Mouse (Mus musculus): ENCODE data around the gene Krt80. TPM values are rescaled to one million over a fixed set of nuclear protein-coding genes. Genes with fewer than 3 reads are reported as not detected.

Krt80 gene
- polyA plus RNA-seq, 1 experiment: 0.61 TPM

GRCm38 (mm10) chr15:101369382-101370100 is 421 bp downstream of the Krt80 start:
- H3K4me1 ChIP-seq (ENCODE audit: control insufficient read depth, insufficient read depth, insufficient read length, low read length): peaks cover 44% of the 10 kb centered on the region
- no peaks in the 10 kb centered on the region for H3K27me3 ChIP-seq (ENCODE audit: control insufficient read depth, insufficient read depth, low read length)
- WGBS: 45% methylated on average over 12 of the region's 12 CpGs
- TF ChIP-seq CTCF (IDR thresholded peaks at IDR 0.05; ENCODE audit: extremely low read depth, insufficient read length, insufficient replicate concordance, low read depth, low read length) (no peak), POLR2A (IDR thresholded peaks at IDR 0.05; ENCODE audit: low read depth, low read length) (no peak)
- no peak overlapping the region for H3K4me3 ChIP-seq (ENCODE audit: low read depth, low read length)
- no peak overlapping the region for H3K27ac ChIP-seq (ENCODE audit: insufficient read depth, low read depth, low read length)
- no peaks in the 10 kb centered on the region for H3K36me3 ChIP-seq (ENCODE audit: control insufficient read depth, insufficient read depth, low read length)

GRCm38 (mm10) chr15:101368502-101369381 is 1.2 kb downstream of the Krt80 start:
- Histone ChIP-seq H3K36me3 (ENCODE audit: control insufficient read depth, insufficient read depth, low read length) (no peaks in the 10 kb centered on the region), H3K4me3 (ENCODE audit: low read depth, low read length) (no peak overlapping the region), H3K27me3 (ENCODE audit: control insufficient read depth, insufficient read depth, low read length) (no peaks in the 10 kb centered on the region), H3K27ac (ENCODE audit: insufficient read depth, low read depth, low read length) (no peak overlapping the region), H3K4me1 (ENCODE audit: control insufficient read depth, insufficient read depth, insufficient read length, low read length) (peaks cover 46% of the 10 kb centered on the region)
- TF ChIP-seq POLR2A (IDR thresholded peaks at IDR 0.05; ENCODE audit: low read depth, low read length): no peak
- no peak for TF ChIP-seq CTCF (IDR thresholded peaks at IDR 0.05; ENCODE audit: extremely low read depth, insufficient read length, insufficient replicate concordance, low read depth, low read length)
- WGBS: 84% methylated on average over 11 of the region's 11 CpGs

GRCm38 (mm10) chr15:101368015-101368414 is 1.9 kb downstream of the Krt80 start:
- TF ChIP-seq POLR2A (IDR thresholded peaks at IDR 0.05; ENCODE audit: low read depth, low read length) (no peak), CTCF (IDR thresholded peaks at IDR 0.05; ENCODE audit: extremely low read depth, insufficient read length, insufficient replicate concordance, low read depth, low read length) (no peak)

GRCm38 (mm10) chr15:101367497-101367896 is 2.5 kb downstream of the Krt80 start:
- H3K4me3 ChIP-seq (ENCODE audit: low read depth, low read length): no peak overlapping the region
- no peaks in the 10 kb centered on the region for H3K27me3 ChIP-seq (ENCODE audit: control insufficient read depth, insufficient read depth, low read length)
- 81% methylated on average over 8 of the region's 8 CpGs for WGBS
- no peaks in the 10 kb centered on the region for H3K36me3 ChIP-seq (ENCODE audit: control insufficient read depth, insufficient read depth, low read length)
- H3K27ac ChIP-seq (ENCODE audit: insufficient read depth, low read depth, low read length): no peak overlapping the region
- H3K4me1 ChIP-seq (ENCODE audit: control insufficient read depth, insufficient read depth, insufficient read length, low read length): peaks cover 35% of the 10 kb centered on the region
- TF ChIP-seq POLR2A (IDR thresholded peaks at IDR 0.05; ENCODE audit: low read depth, low read length) (no peak), CTCF (IDR thresholded peaks at IDR 0.05; ENCODE audit: extremely low read depth, insufficient read length, insufficient replicate concordance, low read depth, low read length) (no peak)

More at GRCm38 (mm10) chr15:101368015-101368414, 1.9 kb downstream of the Krt80 start:
- Histone ChIP-seq H3K36me3 (ENCODE audit: control insufficient read depth, insufficient read depth, low read length) (no peaks in the 10 kb centered on the region), H3K27me3 (ENCODE audit: control insufficient read depth, insufficient read depth, low read length) (no peaks in the 10 kb centered on the region), H3K27ac (ENCODE audit: insufficient read depth, low read depth, low read length) (no peak overlapping the region), H3K4me1 (ENCODE audit: control insufficient read depth, insufficient read depth, insufficient read length, low read length) (peaks cover 40% of the 10 kb centered on the region), H3K4me3 (ENCODE audit: low read depth, low read length) (no peak overlapping the region)
- WGBS: 78% methylated on average over 6 of the region's 6 CpGs

GRCm38 (mm10) chr15:101366926-101367325 is 3.0 kb downstream of the Krt80 start:
- WGBS: 78% methylated on average over 2 of the region's 2 CpGs
- H3K36me3 ChIP-seq (ENCODE audit: control insufficient read depth, insufficient read depth, low read length): no peaks in the 10 kb centered on the region
- TF ChIP-seq POLR2A (IDR thresholded peaks at IDR 0.05; ENCODE audit: low read depth, low read length) (no peak), CTCF (IDR thresholded peaks at IDR 0.05; ENCODE audit: extremely low read depth, insufficient read length, insufficient replicate concordance, low read depth, low read length) (no peak)
- H3K27ac ChIP-seq (ENCODE audit: insufficient read depth, low read depth, low read length): no peak overlapping the region
- H3K4me3 ChIP-seq (ENCODE audit: low read depth, low read length): no peak overlapping the region
- peaks cover 29% of the 10 kb centered on the region for H3K4me1 ChIP-seq (ENCODE audit: control insufficient read depth, insufficient read depth, insufficient read length, low read length)
- no peaks in the 10 kb centered on the region for H3K27me3 ChIP-seq (ENCODE audit: control insufficient read depth, insufficient read depth, low read length)

DNA sequence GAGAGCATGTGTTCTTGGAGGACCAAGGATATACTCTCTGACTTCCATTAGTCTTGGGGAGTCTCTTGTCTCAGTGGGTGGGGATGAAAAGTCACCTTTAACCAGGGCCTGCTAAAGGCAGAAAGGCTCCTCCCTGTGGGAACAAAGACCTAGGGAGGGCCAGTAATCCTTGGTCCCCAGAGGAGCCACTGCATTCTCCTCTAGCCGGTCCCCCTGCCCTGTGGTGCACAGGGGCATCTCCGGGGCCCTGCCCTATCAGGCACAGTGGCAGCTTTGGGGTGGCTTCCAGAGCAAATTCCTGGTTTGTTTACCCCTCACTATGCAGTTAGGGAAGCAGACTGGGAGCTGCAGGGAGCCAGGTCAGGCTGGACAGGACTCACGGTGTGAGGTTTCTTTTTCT is 3.5 kb downstream of the Krt80 start:
- H3K27me3 ChIP-seq (ENCODE audit: control insufficient read depth, insufficient read depth, low read length): no peaks in the 10 kb centered on the region
- H3K4me3 ChIP-seq (ENCODE audit: low read depth, low read length): no peak overlapping the region
- peaks cover 26% of the 10 kb centered on the region for H3K4me1 ChIP-seq (ENCODE audit: control insufficient read depth, insufficient read depth, insufficient read length, low read length)
- no peaks in the 10 kb centered on the region for H3K36me3 ChIP-seq (ENCODE audit: control insufficient read depth, insufficient read depth, low read length)
- H3K27ac ChIP-seq (ENCODE audit: insufficient read depth, low read depth, low read length): no peak overlapping the region
- TF ChIP-seq CTCF (IDR thresholded peaks at IDR 0.05; ENCODE audit: extremely low read depth, insufficient read length, insufficient replicate concordance, low read depth, low read length) (no peak), POLR2A (IDR thresholded peaks at IDR 0.05; ENCODE audit: low read depth, low read length) (no peak)
- WGBS: 36% methylated on average over 3 of the region's 3 CpGs

DNA sequence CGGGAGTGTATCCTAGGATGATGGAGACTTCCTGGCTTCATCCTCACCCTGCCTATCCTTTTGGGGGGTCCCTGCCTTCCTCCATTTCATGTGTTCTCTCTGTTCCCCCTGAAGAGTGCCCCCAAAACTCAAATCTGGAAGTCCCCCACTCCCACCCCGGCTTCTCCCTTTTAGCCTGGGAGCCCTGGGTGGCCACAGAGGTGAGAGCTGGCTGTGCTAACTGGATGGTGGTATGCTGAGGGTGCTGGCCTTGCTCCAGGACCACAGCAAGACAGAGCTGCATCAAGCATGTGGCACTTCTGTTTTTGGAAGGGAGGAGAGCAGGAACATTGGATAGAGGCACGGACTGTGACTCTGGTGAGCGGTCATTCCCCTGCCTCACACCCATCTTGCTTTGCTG is 4.2 kb downstream of the Krt80 start:
- H3K27ac ChIP-seq (ENCODE audit: insufficient read depth, low read depth, low read length): no peak overlapping the region
- 72% methylated on average over 4 of the region's 4 CpGs for WGBS

More for the DNA sequence above, 4.2 kb downstream of the Krt80 start:
- no peak for TF ChIP-seq POLR2A (IDR thresholded peaks at IDR 0.05; ENCODE audit: low read depth, low read length)
- no peaks in the 10 kb centered on the region for H3K36me3 ChIP-seq (ENCODE audit: control insufficient read depth, insufficient read depth, low read length)
- no peak overlapping the region for H3K4me3 ChIP-seq (ENCODE audit: low read depth, low read length)
- no peaks in the 10 kb centered on the region for H3K27me3 ChIP-seq (ENCODE audit: control insufficient read depth, insufficient read depth, low read length)
- H3K4me1 ChIP-seq (ENCODE audit: control insufficient read depth, insufficient read depth, insufficient read length, low read length): peaks cover 24% of the 10 kb centered on the region
